Mouse (Mus musculus) gonadal fat pad, adult 2 months (tissue): Measurements from ENCODE around the gene Rpl22. TPM values are rescaled to one million over a fixed set of nuclear protein-coding genes. Genes with fewer than 3 reads are reported as not detected.

Experiments used
- polyA plus RNA-seq: library from polyadenylated mRNA; depleted of rRNA; stranded (reverse); fragments of >200 nt; gene quantifications from 2 replicates; pipeline ENCODE4 v1.2.3, GENCODE M21; 2012; rRNA removed

The Rpl22 gene
- polyA plus RNA-seq, 1 experiment: 60.1 TPM

Other genes starting within 250 kb of the Rpl22 start
- gene Tnfrsf25, start 209.8 kb upstream of the Rpl22 start, polyA plus RNA-seq: 5.9 and 6.1 TPM in 2 replicates
- 83.7 and 126 TPM in 2 replicates for gene Espn, start 173.4 kb upstream of the Rpl22 start, polyA plus RNA-seq
- gene Hes2, start 166.9 kb upstream of the Rpl22 start, polyA plus RNA-seq: 0.32 and 0.39 TPM in 2 replicates
- gene Acot7, start 147.6 kb upstream of the Rpl22 start, polyA plus RNA-seq: 25.6 and 27.3 TPM in 2 replicates
- 23.2 and 39.4 TPM in 2 replicates for gene Gpr153, start 51.5 kb upstream of the Rpl22 start, polyA plus RNA-seq
- gene Hes3, start 34.1 kb upstream of the Rpl22 start, polyA plus RNA-seq: not detected in 2 replicates
- 35.4 and 38.1 TPM in 2 replicates for gene Icmt, start 28.5 kb upstream of the Rpl22 start, polyA plus RNA-seq
- gene Rnf207, start 6.7 kb upstream of the Rpl22 start, polyA plus RNA-seq: 3.5 and 6.1 TPM in 2 replicates
- 0.28 and 0.49 TPM in 2 replicates for gene Chd5, start 12.9 kb downstream of the Rpl22 start, polyA plus RNA-seq
- gene Nphp4, start 151.0 kb downstream of the Rpl22 start, polyA plus RNA-seq: 2.0 and 2.1 TPM in 2 replicates
- 3.1 and 3.3 TPM in 2 replicates for gene Kcnab2, start 152.1 kb downstream of the Rpl22 start, polyA plus RNA-seq